Mouse (Mus musculus): ENCODE measurements around the gene Slc1a3.

Gene Slc1a3

DNA sequence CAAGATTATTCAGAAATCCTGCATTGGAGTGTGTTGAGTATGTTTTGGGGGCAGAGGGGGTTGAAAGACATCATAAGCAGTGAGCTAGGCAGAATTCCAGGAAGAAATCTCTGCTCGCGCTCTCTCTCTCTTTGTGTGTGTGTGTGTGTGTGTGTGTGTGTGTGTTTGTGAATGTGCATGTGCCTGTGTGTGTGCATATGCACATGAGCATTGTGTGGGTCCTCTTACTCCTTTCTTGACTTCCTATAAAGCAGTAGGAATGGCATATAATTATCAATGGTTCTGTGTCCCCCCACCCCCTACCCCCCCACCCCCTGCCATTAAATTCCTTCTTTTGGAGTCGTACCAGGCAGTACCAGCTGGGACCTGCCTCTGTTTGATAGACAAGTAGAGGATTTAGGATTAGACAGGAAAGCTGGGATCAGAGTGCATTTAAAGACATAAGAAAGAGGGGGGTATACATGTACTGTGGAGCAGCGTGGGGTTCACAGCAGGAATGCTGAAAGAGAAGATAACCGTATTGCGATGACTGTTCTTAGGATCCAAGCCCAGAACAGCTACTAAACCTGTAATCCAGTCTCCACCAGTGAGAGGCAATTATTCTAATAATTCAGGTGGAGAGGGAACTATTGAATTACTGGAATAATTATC, 104.9 kb downstream of the Slc1a3 start:
- no peak for DNase-seq (ENCODE audit: low spot score in 2 of 2)

DNA sequence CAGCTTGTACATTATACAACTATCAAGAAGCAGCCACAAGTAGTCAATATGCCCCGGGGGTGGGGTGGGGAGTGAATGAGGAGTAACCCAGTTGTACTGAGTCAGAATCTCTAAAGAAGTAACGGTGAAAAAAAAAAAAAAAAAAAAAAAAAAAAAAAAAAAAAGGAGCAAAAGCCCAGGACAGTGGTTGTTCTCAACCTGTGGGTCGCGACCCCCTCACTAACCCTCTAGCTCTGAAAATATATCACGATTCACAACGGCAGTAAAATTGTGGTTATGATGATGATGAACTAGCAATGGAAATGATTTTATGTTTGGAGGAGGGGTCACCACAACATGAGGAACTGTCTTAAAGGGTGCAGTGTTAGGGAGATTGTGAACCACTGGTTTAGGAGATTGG, 108.2 kb downstream of the Slc1a3 start:
- DNase-seq (ENCODE audit: low spot score in 2 of 2), result no peak

DNA sequence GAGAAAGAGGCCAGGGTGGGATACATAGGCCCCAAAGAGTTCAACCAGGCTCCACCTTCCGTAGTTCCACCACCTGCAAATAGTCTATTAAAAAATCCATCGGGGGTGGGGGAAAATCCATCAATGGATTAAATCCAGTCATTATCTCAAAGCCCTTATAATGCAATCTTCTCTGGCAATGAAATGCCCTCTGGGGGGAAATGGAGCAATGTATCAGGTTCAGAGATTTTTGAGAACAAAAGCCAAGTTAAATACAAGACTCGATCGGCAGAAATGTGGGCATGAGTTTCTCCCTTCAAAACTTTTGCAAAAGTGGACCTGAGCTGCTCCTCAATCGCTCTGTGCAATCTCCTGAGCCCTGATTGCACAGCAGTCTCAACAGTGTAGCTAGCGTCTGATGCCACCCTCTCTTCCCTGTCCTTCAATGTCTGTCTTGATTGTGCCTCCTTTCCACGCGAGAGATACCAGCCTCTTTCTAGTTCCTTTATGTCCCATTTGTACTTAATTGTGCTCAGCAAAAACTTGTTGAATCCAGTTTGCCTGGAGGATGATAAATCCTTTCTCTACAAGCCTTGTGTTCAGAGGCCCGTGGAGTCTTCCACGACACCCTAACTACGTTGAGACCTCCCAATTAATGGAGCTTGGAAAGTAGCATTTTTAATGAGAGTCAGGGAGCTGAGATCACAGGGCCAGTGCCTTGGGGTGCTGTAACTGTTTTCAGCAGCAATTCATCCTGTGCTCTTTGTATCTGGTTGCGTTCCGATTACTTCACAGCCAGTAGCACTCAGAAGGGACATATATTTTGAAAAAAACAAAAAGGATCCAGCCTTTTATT, 109.0 kb downstream of the Slc1a3 start:
- DNase-seq (ENCODE audit: low spot score in 2 of 2), result no peak

DNA sequence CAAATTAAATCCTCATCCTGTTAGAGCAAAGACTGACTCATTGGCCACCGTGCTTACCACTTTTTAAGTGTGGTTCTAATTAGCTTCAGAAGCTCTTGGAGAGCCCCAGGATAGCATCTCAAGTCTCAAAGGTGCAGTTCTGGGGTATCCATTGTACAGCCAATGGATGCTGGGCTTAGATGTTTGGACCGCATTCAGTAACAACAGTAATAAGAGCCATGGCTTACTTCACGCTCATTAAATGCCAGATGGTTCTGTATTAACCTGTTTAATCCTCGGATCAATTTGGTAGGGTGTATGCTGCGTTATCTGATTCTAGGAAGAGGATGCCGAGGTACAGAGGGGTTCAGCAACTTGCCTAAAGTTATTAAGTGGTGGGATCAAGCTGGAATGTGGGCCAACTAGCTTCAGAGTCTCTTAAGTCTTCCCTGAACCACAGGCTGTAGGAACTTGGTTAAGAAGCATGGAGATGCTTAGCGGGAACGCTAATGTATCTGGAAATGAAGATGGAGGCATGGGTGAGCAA, 114.1 kb downstream of the Slc1a3 start:
- no peak for DNase-seq (ENCODE audit: low spot score in 2 of 2)

DNA sequence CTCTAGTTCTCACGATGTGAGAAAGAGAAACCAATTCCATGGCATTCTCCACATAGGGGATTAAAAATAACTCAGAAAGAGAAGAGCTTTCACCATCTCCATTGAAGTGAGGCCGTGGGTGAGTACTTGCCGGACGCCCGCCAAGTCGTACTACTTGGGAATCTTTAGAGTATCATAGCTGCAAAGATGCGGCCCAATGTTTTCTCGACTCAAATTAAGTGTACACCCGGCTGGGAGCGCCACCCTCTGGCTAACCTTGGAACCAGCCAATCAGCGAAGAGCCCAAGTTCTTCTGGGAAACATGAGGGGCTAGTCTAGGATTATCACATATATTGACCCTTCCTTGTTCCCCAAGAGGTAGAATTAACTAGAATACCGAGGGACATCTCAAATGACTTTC, 115.3 kb downstream of the Slc1a3 start:
- DNase-seq (ENCODE audit: low spot score in 2 of 2), result no peak

DNA sequence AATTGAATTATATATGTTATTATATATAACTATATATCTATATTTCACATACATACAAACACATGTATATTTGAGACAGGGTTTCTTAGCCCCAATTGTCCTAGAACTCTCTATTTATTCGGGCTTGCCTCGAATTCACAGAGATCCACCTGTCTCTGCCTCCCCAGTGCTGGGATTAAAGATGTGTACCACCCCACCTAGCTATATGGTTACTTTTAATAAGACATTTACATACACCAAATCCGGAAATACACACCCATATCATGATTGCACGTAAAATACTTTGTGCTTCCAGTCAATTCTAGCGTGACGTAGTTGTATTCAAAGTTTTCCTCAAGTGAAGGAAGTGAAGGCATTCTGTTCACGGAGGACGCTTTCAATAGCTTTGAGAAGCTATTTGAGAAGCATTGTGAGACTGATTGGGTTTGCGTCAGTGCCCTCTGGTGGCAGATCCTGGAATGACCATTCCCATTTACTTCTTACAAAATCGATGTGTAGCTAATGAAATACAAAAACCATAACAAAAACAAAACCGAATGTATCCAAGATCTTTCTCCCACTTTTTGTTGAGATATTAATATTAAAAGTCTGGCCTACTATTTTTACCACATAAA, 121.0 kb downstream of the Slc1a3 start:
- peak; percentile 51 to 69 for DNase-seq (ENCODE audit: low spot score in 2 of 2)

DNA sequence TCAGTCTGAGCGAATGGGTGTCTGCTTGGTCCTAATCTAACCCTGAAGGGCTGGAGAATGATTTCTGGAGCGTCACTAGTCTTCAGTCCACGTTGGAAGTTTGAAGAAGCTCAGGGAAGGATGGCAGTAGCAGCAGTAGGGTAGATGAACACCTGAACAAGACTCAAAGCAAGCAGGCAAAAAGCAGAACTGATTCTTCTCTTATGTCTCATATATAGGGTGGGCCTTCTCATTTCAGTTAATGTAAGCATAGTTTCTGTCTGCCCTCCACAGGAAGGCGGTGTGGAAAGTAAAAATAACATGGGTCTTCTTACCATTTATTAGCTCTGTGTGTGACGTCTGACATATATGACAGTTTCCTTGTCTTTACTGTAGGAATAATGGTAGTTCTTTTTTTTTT, 122.5 kb downstream of the Slc1a3 start:
- no peak for DNase-seq (ENCODE audit: low spot score in 2 of 2)

DNA sequence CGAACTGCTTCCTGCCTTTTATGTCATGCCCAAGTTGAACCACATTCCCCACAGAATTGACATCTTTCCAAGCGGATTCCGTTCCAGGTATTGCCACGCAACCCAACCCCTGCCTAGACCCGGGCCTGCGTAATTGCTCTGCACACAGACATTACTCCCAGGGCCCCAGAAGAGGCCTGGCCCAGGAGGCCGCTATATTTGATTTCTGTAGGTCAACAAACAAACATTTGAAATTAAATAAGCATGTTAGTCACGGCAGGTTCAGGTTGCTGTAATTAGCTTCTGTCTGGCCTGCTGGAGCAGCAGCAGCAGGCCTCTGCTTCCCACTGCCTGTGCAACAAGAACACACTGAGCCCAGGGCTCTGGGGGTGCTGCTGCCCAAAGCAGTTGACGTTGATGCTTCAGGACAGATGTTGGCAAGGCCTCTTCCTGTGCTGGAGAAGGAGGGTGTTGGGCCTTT, 123.7 kb downstream of the Slc1a3 start:
- DNase-seq (ENCODE audit: low spot score in 2 of 2), result no peak

All from thymus, postnatal 10 days (tissue).